Mouse (Mus musculus) thymus, adult 18-20 months (tissue): ENCODE measurements around the gene Ifngr2.
A peak's percentile ranks its signal among the peaks of the same experiment; 100 is the strongest.

Experiments
- DNase-seq, 2 experiments: peaks; one replicate each; pipeline ENCODE4 v3.0.0; 2022; ENCODE audit warnings: mixed read lengths in 2 of 2

The Ifngr2 gene

DNA sequence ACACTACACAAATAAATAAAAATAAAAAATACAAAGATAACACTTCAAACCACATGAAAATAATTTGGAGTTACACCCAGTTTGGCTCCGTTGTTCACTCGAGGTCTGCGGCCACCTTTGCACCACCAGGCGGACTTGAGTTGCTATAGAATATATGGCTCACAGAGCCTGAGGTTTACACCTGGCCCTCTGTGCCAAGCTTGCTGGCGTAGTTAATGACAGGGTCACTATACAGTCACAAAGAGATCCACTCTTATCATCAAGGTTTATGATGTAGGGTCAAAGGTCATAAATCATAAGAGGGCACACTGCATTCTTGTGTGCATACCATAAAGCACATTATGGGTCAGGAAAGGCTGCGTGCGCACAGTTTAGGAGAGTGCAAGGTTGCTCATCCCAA lies 19.1 kb downstream of the Ifngr2 start:
- no peak for DNase-seq

DNA sequence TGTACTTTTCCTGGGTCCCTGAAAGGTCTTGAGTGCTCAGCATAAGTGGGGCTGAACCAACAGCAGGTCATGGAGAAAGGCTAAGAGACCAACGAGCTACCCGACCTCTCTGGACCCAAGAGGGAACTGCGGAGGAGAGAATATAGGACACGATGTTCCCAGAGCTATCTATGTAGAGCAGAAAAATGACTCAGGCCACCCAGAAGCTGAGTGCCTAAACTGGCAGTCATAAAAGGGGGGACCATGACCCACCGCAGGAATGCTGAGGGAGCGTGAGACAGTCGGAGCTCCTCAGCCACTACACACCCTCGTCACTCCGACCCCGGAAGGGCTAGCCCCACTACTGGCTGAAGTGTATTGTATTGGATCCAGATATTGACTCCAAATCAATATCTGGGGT lies 22.1 kb downstream of the Ifngr2 start:
- DNase-seq, result no peak

- DNase-seq, result no peak
Measured at GRCm38 (mm10) chr16:91571105-91571504, 24.2 kb downstream of the Ifngr2 start.

- DNase-seq, result no peak
Measured at GRCm38 (mm10) chr16:91575151-91575550, 28.3 kb downstream of the Ifngr2 start.

DNA sequence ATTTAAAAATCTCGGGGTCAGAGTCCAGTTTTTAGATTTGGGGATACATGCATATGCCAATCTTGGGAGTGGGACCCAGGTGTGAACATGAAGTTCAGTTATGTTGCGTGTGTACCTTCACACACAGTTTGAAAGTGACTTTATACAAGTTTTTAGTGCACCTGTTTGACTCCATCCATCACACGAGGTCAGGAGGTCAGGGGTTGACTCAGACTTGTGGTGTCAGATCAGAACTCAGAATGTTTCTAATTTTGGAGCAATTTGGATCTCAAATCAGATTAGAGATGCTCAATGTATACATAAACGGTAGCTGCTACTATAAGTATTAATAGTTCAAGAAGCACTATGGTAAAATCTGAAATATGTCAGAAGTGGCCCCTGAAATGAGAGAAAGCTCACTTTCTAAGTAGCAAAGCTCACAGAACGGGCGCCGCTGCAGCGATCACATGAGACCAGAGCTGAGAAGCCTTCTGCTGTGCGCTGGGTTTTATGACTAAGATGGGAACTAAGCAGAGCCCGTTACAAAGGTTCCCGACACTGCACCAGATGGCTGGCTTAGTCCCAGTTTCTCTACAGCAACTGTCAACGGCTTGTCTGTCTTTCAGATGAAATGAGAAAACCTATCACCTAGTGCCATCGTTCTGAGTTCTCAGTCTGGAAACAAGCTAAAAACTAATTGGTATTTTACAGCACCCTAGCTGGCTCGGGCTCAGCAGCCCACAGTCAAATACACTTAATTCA lies 32.3 kb downstream of the Ifngr2 start:
- DNase-seq, result no peak

- DNase-seq, result no peak
Measured at GRCm38 (mm10) chr16:91582307-91582706, 35.4 kb downstream of the Ifngr2 start.

DNA sequence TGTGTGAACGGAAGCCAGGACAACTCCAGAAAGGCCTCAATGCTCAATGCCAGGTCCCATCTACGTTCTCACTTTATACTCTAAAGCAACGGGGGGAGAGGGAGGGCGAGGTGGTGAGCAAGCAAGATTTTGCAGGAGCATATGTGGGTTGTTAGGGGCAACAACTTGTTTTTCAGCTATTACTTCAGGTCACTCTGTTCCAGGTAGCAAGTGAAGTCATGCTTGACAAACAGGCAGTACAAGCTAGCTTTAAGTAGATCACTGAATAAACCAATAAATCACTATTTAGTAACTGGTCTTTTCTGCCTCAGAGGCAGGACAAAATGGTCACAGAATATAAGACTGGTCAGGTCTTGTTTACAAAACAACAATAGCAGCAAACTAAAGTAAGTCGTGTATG lies 38.7 kb downstream of the Ifngr2 start:
- DNase-seq, result no peak

DNA sequence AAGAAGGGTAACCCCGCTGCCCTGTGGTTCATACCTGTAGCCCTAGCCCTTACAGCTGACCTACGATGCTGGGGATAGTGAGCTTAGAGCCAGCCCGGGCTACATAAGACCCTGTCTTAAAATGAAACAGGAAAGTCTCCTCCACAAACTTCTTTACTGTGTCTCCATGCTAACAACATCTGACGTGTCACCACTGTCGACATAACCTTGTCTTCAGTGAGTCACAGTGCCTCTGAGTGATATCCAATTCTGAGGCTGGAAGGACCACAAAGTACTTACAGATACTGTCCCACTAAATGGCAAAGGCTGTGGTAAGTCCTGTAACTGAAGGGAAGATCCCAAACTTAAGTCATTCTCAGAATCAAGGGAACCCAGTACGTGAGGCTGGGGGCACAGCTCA lies 39.4 kb downstream of the Ifngr2 start:
- DNase-seq, result no peak

GRCm38 (mm10) chr16:91587730-91588453 lies 41.0 kb downstream of the Ifngr2 start:
- peak; percentile 50 to 60 for DNase-seq

- no peak for DNase-seq
Measured at GRCm38 (mm10) chr16:91588703-91589102, 41.8 kb downstream of the Ifngr2 start.

- DNase-seq, result no peak
Measured at GRCm38 (mm10) chr16:91592162-91592561, 45.3 kb downstream of the Ifngr2 start.

DNA sequence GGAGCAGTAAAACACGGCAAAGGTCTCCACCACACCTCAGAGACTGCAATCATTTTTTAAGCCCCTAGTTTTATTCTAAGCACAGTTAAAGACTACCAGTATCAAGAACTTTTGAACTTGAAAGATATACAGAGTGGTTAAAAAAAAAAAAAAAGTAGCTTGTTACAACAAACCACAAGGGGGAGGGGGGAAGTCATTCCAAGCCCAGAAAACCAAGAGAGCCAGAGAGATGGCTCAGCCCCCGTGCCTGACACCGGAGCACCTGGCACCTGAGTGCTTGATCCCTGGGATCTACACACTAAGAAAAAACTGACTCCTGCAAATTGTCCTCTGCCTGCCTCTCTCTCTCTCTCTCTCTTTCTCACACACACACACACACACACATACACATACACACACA lies 46.4 kb downstream of the Ifngr2 start:
- no peak for DNase-seq

DNA sequence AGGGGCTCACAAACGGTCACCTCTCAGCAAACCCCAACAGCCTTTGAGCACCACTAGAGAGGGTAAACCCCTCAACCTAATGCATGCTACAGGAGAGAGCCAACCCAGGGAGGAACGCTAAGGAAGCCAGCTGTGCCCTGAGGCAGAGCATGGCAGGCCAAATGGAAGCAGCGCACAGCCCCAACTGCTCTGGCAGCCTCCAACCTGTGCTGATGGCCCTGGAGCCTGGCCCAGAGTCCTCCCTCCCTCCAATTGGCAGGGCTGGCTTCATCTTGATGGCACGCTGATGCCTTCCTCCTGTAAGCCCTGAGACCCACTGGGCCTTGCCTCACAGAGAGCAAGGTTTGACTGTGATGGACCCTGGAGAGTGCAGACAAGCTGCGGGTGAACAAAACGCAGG lies 48.2 kb downstream of the Ifngr2 start:
- no peak for DNase-seq

GRCm38 (mm10) chr16:91596397-91596778 lies 49.5 kb downstream of the Ifngr2 start:
- DNase-seq, result no peak

GRCm38 (mm10) chr16:91596779-91597671 lies 50.2 kb downstream of the Ifngr2 start:
- DNase-seq, result peak; percentile 24 to 37

- peak; percentile 97 to 98 for DNase-seq
Measured at GRCm38 (mm10) chr16:91597672-91598010, 50.8 kb downstream of the Ifngr2 start, which contains the start of gene Tmem50b. TSS of gene Tmem50b (minus strand) at chr16:91597800.

- no peak for DNase-seq
Measured at GRCm38 (mm10) chr16:91599242-91599641, 52.4 kb downstream of the Ifngr2 start.

- no peak for DNase-seq
Measured at GRCm38 (mm10) chr16:91601081-91601480, 54.2 kb downstream of the Ifngr2 start.

DNA sequence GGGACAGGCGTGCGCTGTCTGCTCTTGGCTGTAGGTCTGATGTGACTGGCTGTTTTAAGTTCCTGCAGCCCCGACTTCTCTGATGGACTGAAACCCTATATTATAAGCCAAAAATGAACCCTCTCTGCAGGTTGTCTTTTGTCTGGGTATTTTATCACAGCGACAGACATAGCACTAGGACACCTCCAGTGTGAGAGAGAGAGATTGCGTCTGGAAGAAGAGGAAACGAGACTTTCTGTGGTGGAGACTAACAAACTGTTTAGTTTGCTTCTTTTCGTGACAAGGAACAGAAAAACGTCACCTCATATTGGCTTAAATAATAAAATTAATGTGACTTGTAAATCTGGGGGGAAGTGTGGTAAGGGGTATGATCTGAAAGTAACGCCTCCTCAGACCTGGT lies 54.8 kb downstream of the Ifngr2 start:
- DNase-seq, result no peak

- no peak for DNase-seq
Measured at GRCm38 (mm10) chr16:91605156-91605555, 58.3 kb downstream of the Ifngr2 start.

GRCm38 (mm10) chr16:91606958-91607357 lies 60.1 kb downstream of the Ifngr2 start:
- DNase-seq, result no peak

DNA sequence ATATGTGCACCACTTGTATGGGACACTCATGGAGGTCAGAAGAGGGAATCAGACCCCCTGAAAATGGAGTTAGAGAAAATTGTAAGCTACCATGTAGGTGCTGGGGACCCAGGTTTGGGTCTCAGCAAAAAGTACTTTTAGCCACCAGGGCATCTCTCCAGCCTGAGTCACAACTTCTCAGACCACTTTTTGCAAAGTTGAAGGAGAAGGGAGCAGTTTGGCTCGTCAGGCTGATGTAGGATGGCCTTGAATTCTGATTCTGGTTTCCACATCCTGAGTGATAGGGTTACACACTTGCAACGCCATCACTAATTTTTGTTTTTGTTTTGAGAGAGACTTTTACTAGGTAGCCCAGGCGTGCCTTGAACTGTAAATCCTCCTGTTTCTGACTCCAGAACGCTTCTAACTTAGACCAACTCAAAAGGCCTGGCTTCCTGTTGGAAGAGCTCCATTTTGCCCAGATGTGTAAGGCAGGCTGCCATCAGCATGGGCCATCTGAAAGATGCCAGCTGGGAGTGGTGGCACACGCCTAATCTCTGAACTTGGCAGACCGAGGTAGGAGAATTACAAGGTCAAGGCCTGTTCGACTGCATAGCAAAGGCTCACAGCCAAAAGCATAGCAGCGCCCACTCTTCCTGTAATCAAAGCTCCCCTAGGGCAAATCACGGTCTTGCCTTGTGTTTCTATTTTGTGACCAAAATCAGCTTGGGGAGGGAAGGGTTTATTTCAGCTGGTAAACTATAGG lies 62.8 kb downstream of the Ifngr2 start:
- no peak for DNase-seq

GRCm38 (mm10) chr16:91611248-91611647 lies 64.4 kb downstream of the Ifngr2 start:
- DNase-seq, result no peak
